Mouse (Mus musculus) heart, adult 9 months (tissue): ENCODE data around the gene Ffar1.

ENCODE experiments used
- DNase-seq, 2 experiments: peaks; one replicate each; pipeline ENCODE4 v3.0.0; 2022; ENCODE audit warnings: low spot score in 2 of 2

Gene Ffar1

DNA sequence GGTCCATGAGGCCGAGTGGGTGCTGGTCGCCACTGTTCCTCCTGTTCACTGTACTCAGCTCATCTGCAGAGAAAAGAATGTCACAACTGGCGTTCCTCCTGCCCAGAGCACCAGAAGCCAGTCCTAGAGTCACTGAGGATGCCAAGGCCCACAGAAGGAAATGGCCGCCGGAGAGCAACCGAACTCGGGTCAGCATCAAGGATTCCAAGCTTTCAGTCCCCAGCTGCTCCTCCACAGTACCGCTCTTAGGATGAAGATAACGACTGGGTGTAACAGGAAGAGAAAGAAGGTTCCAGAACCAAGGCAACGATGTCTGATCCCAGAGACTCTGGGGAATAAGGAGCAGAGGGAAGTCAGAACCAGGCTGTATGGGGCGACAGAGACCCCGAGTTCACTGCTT, at the start of gene Ffar1:
Ffar1 (minus strand) TSS at position 101 of the 400 bp plus-strand sequence.
- no peak for DNase-seq

DNA sequence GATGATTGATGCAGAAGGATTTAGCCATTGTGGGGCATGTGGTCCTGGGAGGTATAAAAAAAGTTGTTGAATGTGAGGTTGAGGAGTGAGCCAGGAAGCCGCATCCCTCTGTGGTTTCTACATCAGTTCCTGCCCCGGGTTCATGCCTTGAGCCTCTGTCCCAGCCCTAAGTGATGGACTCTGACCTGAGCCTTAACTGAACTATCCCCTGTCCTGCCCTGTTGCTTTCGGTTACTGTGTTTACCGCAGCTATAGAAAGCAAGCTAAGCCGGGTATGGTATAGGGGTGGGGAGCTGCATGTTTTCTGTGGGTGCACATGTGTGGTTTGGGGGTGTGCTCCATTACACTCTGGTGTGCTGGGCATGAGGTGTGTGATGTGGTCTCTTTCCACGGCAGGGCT, 48.4 kb upstream of the Ffar1 start:
- DNase-seq, result no peak

DNA sequence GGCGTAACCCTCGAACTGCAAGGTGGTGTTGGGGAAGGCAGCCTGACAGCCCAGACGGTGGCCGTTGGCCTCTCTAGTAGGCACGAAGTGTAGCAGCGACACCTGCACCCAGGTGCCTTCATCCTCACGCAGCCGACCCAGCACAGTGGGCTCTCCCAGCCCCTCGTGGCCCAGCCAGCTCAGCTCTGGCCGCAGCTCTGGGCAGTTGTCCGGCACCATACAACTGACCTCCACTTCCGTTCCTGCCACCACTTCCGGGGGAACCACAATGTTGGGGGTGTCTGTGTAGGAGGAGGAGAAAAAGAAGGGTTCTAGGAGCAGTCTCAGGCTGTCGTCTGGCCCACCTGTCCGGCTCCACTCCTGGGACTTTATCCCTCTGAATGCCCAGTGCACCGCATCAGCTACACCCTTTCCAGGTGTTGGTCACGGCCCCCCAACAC, 47.6 kb upstream of the Ffar1 start:
- DNase-seq, result no peak

DNA sequence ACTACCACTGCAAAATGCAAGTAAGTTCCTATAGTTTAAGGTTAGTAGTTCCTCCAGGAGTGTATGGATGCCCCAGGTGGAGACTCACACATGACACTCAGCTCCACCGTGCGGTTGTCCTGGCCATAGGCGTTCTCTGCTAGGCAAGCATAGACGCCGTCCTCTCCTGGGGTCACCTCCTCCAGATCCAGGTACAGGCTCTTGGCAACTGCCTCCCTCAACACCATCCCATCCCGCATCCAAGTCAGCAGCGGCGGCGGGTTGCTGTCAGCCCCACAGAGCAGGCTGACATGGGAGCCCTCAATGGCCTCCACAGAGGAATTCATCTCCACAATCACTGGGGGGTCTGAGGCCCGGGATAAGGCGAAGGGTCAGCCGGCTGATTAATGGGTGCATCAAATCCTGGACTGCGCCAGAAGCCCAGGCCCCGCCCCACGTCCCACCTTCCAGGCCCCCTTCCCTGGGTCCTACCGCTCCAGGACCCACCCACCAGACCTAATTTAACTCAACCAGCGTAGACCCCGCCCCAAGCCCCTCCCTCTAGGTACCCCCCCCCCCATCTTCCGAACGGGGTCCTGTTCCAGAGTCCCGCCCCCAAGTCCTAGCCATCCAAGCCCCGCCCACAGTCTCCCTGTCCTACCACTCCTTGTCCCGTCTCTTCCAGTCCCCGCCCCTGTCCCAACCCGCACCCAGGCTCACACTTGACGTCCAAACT, 47.1 kb upstream of the Ffar1 start:
- no peak for DNase-seq

DNA sequence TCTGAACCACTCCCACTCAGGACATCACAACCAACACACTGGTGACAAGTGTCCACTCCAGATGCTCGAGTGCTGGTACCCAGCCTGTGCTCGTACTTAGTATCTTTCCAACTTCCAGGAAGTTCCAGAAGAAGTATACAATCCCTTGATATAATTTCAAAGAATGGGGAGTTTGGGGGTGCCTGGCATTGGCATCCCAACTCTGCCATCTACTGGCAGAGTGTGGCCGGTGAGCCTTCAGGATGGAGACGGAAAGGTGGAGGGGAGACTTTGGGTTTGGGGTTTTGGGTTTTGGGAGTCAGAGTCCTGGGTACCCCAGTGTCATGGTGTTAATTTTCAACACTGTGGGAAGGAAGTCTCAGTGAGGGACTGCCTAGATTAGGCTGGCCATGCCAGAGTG, 42.7 kb upstream of the Ffar1 start:
- DNase-seq, result no peak

DNA sequence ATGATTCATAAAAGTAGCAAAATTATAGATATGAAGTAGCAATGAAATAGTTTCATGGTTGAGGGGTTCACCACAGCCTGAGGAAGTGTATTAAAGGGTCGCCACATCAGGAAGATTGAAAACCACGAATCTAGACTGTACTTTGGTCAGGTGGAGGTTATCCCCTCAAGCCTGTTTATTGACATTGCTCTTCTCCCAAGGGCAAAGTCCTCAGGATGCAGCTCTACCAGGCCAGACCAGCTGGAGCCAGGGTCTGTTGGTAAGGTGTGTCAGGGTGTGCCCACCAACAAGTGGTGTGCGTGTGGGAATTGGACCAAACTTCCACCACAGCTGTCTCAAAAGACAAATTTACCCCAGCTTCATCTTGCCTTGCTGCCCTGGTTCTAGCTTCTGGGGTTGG, 33.9 kb upstream of the Ffar1 start:
- DNase-seq, result no peak

DNA sequence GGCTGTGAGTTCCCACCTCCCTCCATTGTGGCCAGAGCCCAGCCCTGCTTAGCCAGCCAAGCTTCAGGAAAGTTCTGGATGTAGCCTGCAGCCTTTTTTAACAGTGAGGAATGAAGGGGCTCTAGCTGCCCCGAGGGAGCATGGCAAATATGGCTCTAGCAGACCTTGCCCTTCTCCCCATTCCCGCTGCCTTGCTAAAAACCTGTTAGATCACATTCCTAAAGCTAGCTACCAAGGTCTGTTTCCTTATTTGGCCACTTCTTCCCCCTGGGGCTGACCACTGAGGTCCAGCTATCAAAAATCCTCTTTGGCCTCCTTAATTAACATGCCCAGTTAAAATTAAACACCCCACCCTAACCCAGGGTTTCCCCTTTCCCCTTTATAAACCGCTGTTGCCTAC, 31.2 kb upstream of the Ffar1 start:
- DNase-seq, result no peak

DNA sequence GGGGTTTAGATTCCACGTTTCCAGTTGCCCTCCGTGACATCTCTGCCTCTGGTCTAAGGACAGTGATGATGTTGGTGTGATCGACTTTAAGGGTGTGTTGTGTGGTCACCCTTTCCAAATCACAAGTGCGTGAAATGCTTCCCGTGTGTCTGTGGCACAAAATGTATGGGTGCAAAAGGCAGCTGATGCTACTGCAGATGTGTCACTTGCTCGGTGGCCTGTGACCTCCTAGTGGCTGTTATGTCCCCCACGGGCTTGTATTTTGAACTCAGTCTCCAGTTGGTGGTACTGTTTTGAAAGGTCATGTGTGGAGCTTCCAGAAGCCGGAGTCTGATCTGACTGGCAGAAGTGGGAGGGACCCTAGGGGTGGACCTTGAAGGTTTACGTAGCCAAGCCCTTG, 30.4 kb upstream of the Ffar1 start:
- no peak for DNase-seq

GRCm38 (mm10) chr7:30890681-30891080, 29.3 kb upstream of the Ffar1 start:
- DNase-seq, result no peak

DNA sequence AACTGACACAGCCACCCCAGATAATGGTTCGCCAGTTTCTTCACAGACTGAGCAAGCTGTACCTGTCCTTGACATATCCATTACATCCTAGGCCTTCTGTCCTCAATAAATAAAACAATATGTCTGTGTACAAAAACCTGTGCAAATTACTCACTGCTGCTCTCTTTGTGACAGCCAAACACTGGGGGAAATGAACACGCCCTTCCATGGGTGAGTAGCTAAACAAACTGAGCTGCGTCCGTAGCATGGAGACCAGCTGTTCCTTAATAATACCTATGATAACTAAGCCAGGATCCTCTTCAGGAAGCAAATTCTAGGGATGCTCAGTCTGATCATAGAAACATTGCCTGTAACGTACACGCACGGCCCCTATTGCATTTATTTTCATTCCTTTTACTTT, 27.4 kb upstream of the Ffar1 start:
- DNase-seq, result no peak

- DNase-seq, result peak in 1 of 2 experiments; percentile 16
These were observed 26.3 kb upstream of the Ffar1 start for GRCm38 (mm10) chr7:30887568-30888188.

DNA sequence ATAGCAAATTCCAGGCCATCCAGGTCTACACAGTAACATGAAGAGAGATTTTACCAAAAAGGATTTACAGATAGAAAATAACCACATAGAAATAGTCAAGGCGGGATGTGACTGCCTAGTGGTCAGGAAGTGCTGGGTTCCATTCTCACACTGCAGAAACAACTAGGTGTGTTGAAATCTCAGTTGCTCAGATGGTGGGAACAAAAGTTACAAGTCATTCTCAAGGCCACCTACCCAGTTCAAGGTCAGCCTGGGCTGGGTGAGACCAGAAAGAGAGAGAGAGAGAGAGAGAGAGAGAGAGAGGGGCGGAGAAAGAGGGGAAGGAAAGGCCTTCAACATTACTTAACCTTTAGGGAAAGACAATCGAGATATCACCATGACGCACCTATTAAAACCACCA, 25.5 kb upstream of the Ffar1 start:
- DNase-seq, result no peak

- no peak for DNase-seq
These were observed 22.7 kb upstream of the Ffar1 start for GRCm38 (mm10) chr7:30884047-30884446.

DNA sequence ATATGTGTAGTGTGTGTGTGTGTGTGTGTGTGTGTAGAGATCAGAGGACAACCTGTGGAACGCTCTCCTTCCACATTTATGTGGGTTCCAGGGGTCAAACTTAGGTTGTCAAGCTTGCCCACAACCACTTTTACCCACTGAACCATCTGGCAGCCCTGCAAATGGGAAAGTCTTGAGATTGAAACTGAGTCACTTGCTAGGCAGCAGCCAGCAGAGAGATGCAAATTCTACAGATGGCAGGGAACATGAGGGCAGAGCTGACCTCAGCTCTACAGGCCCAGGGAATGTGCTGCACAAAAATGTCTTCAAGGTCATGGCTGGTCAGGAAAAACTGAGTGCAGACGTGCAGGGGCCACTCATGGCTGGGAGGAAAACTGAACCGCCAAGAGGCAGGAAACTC, 20.0 kb upstream of the Ffar1 start:
- DNase-seq, result no peak

GRCm38 (mm10) chr7:30880176-30880575, 18.8 kb upstream of the Ffar1 start, which contains the start of gene Cd22:
Cd22 (minus strand) TSS chr7:30880342.
- DNase-seq, result no peak

- no peak for DNase-seq
These were observed 17.6 kb upstream of the Ffar1 start for GRCm38 (mm10) chr7:30878950-30879349.

DNA sequence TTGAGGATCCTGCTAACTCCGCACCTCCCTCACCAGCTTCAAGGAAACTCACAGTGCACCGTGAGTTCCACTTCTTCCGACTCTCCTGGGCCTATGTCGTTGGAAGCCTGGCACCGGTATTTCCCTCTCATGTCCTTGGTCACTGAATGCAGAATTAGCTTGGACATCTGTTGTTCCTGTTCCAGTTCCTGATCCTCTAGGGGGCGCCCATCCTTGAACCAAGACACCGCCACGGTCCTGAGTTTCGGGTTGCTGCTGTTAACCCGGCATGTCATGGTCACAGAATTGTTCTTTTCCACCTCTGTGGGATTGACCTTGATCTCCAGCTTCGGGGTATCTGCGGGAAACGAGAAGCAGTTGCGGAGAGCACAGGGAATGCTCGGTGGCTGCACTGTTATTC, 11.7 kb upstream of the Ffar1 start:
- DNase-seq, result peak in 1 of 2 experiments; percentile 52

DNA sequence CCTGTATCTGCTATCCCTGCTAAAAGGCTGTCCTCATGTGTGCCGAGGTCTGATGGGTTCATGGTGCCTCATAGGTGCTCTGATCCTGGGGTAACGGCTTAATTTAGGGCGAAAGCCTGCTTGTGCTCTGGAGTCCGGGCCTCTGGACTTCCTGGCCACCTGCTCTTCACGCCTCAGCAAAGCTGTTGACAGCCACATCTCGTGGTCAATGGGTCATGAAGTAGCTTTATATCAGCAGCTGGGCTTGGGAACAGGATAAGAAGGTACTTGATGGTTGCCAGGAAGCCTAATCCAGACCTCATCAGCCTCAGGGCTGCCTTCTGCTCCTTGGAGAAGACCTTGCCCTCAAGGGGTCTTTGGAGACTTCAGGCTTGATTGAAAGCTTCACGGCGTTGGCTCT, 2.0 kb upstream of the Ffar1 start:
- no peak for DNase-seq

DNA sequence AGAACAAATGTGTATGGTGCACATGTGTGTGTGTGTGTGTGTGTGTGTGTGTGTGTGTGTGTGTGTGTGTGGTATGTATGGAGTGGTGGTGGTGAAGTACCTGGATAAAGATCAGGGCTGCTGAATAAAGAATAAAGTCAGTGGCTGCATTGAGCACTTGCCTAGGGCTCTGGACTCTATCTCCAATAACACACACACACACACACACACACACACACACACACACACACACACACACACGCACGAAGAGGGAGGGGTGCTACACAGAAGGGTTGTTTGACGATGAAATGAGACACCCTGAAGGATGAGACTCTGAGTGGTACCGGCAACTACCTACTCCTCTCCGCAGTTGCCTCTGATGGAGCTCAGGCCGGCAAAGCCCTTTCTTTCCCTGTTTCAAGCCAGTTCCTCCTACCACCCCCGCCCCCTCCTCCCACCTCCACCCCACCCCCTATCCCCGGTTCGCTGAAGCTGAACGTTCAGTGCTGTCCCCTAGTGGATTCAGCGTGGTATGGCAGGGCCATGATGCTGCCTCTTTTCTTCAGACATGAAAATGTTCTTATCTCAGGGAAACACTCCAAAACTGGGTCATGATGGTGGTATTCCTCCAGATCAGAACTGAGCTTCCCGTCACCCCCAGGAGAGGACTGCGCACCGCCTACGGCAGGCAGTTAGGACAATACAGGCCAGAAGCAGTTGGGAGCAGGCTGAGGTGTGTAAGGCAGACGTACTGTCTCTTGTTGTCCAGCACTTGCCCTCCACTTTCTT, 1.5 kb downstream of the Ffar1 start:
- DNase-seq, result peak in 1 of 2 experiments; percentile 8

- DNase-seq, result peak in 1 of 2 experiments; percentile 13
These were observed 2.1 kb downstream of the Ffar1 start for GRCm38 (mm10) chr7:30859290-30859634.

DNA sequence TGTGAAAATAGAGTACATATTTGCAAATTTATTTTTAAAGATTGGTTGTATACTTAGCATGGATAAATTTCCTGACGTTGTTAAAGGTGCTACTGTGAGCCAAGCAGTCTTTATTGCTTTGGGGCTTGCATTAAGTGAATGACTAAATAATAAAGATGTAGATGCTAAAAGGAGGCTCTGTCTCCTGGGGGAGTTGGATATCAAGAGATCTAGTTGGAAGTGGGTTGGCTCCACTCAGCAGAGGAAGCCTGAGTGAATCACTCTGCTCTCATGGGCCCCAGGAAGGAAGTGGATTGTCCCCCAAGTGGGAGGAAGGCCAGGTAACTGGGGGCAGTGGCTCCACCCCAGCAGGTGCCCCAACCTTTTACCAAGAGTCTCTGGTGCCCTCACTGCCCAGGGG, 3.6 kb downstream of the Ffar1 start:
- no peak for DNase-seq

DNA sequence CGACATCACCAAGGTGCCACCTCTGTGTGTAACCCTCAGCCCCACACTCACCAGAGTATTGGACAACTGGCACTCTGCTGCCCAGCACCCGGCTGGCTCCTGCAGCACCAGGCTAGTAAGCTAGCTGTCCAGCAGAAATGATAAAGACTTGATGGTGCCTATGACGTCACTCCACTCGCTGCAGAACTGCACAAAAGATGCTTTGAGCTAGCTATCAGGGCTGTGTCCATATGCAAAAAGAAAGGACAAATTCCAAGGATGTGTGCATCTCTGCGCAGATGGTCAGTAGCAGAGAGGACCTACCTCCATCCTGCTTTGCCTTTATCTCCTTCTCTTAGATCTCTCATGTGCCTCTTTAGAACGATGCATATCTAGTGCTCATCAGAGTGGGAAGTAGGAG, 5.3 kb downstream of the Ffar1 start, which contains the start of gene Ffar3:
Ffar3 (minus strand) TSS at position 101 of the 400 bp plus-strand sequence.
- DNase-seq, result no peak

DNA sequence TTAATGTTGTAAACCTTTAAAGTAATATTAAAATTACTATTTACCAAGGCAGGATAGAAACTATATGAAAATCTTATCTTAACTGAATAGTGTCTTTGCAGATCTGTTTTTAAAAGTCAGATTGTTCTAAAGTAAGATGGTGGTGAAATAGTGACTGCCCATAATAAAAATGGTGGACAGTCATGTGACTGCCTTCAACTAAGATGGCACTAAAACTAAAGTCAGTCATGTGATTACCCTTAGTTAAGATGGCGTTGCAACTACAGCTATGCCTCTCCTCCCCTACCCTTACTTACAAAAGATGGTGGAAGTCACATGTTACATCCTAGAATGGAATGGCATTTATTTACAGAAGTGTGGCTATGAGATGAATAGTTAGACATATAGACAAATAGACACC, 9.9 kb downstream of the Ffar1 start:
- DNase-seq, result no peak
